ENCODE assay signal across 14 mouse cellular contexts in the genomic region with DNA sequence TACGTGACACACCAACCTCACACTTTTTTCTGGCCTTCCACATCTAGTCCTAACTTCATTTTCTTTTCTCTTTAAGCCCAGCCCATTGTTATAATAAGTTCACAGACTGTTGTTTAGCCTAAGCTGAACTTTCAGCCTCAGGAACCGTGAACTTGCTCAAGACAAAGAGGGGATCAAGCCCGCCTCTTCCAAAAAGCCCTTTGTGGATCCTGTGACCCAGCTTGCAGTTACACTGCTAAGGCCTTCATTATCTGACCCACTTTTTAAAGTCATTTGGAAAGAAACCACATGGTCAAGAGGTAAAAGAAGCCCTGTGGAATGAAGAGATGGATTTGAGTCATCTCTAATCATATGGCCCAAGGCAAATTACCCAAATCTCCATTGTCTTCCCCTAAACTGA. TPM values are rescaled to one million over a fixed set of nuclear protein-coding genes. Genes with fewer than 3 reads are reported as not detected.
DNase-seq lines count a peak whose midpoint lies in the region; ATAC-seq and TF ChIP-seq lines count a peak whose summit lies in the region.
"Had no signal": no experiment of that assay in that cellular context is flagged by ENCODE, and none has a peak within 500 bp of the region (broad histone marks: within the 10 kb centered on the region; RNA-seq: fewer than 3 reads in every experiment).

No protein-coding gene starts in this region.

- ATAC-seq in forebrain, embryonic 14.5 days, result no peak
- no peak for ATAC-seq in forebrain, embryonic 12.5 days (ENCODE audit: low FRiP score)
- no peak for ATAC-seq in lung, embryonic 14.5 days (ENCODE audit: insufficient read depth)
- no peak for ATAC-seq in hindbrain, embryonic 13.5 days (ENCODE audit: low FRiP score)
- no peak for ATAC-seq in midbrain, embryonic 14.5 days (ENCODE audit: low FRiP score, low TSS enrichment)

- no peak for DNase-seq in forebrain, embryonic 14.5 days (ENCODE audit: low spot score)
- no peak for DNase-seq in lung, embryonic 14.5 days
- DNase-seq in lung, adult 18-20 months, result no peak
- DNase-seq in midbrain, embryonic 14.5 days, result no peak
- no peak for DNase-seq in gastrocnemius, postnatal 36 days
- DNase-seq in spleen, postnatal 36 days (ENCODE audit: low spot score in 2 of 2), result no peak
- DNase-seq: adrenal gland, adult 2 months; B cell, adult 2 months; cerebellum, adult 18-20 months; kidney, postnatal 4 days; right cerebral cortex, adult 18-20 months had no signal

- no peak overlapping the region for H3K9ac ChIP-seq in forebrain, embryonic 14.5 days (ENCODE audit: low read length)
- H3K9ac ChIP-seq in forebrain, embryonic 12.5 days, result no peak overlapping the region
- no peak overlapping the region for H3K9ac ChIP-seq in lung, embryonic 14.5 days
- no peak overlapping the region for H3K9ac ChIP-seq in hindbrain, embryonic 13.5 days
- peak overlapping the region; percentile 98; the same call in 1 of the 2 replicates for H3K9ac ChIP-seq in midbrain, embryonic 14.5 days (replicated peaks; ENCODE audit: low read length)

- no peak overlapping the region for H3K27ac ChIP-seq in forebrain, embryonic 14.5 days (ENCODE audit: low read depth, low read length)
- no peak overlapping the region for H3K27ac ChIP-seq in forebrain, embryonic 12.5 days
- H3K27ac ChIP-seq in lung, embryonic 14.5 days (ENCODE audit: low read depth), result peak overlapping the region; percentile 27; the same call in 1 of the 2 replicates
- peak overlapping the region; percentile 99; the same call in 1 of the 2 replicates for H3K27ac ChIP-seq in hindbrain, embryonic 13.5 days
- peak overlapping the region; percentile 99 for H3K27ac ChIP-seq in midbrain, embryonic 14.5 days (replicated peaks; ENCODE audit: low read depth, low read length)

- H3K4me3 ChIP-seq in forebrain, embryonic 14.5 days (ENCODE audit: low read depth, low read length), result no peak overlapping the region
- H3K4me3 ChIP-seq in forebrain, embryonic 12.5 days (replicated peaks), result no peak overlapping the region
- no peak overlapping the region; the same call in 1 of the 2 replicates for H3K4me3 ChIP-seq in lung, embryonic 14.5 days (ENCODE audit: low read depth, low read length)
- no peak overlapping the region for H3K4me3 ChIP-seq in hindbrain, embryonic 13.5 days
- peak overlapping the region; percentile 69; the same call in 1 of the 2 replicates for H3K4me3 ChIP-seq in midbrain, embryonic 14.5 days (replicated peaks; ENCODE audit: low read depth, low read length)

- H3K27me3 ChIP-seq in forebrain, embryonic 14.5 days (replicated peaks; ENCODE audit: control insufficient read depth, insufficient read depth, low read length), result no peaks in the 10 kb centered on the region
- H3K27me3 ChIP-seq in forebrain, embryonic 12.5 days, result no peaks in the 10 kb centered on the region
- no peaks in the 10 kb centered on the region for H3K27me3 ChIP-seq in lung, embryonic 14.5 days (ENCODE audit: insufficient read depth, low read length)
- H3K27me3 ChIP-seq in hindbrain, embryonic 13.5 days, result no peaks in the 10 kb centered on the region
- H3K27me3 ChIP-seq in midbrain, embryonic 14.5 days (ENCODE audit: control insufficient read depth, insufficient read depth, low read length), result no peaks in the 10 kb centered on the region
- H3K27me3 ChIP-seq: stomach, embryonic 15.5 days had no signal

- intact Hi-C loops in gastrocnemius, postnatal 36 days (cut with DNase I), result no loop called here

- H3K9me3 ChIP-seq in forebrain, embryonic 14.5 days (replicated peaks; ENCODE audit: control insufficient read depth, low read length), result 0 out of 2 replicates have a peak, but pooled peaks cover 3% of the 10 kb centered on the region
- H3K9me3 ChIP-seq in forebrain, embryonic 12.5 days, result no peaks in the 10 kb centered on the region
- no peaks in the 10 kb centered on the region for H3K9me3 ChIP-seq in lung, embryonic 14.5 days (ENCODE audit: low read depth, low read length)
- H3K9me3 ChIP-seq in hindbrain, embryonic 13.5 days, result no peaks in the 10 kb centered on the region
- no peaks in the 10 kb centered on the region for H3K9me3 ChIP-seq in midbrain, embryonic 14.5 days (ENCODE audit: control insufficient read depth, low read length)
- H3K9me3 ChIP-seq: stomach, embryonic 15.5 days had no signal

- peaks cover 12% of the 10 kb centered on the region for H3K4me1 ChIP-seq in forebrain, embryonic 14.5 days (ENCODE audit: control insufficient read depth, insufficient read depth, low read length)
- H3K4me1 ChIP-seq in forebrain, embryonic 12.5 days, result peaks cover 26% of the 10 kb centered on the region
- peaks cover 8% of the 10 kb centered on the region; the same call in 1 of the 2 replicates for H3K4me1 ChIP-seq in lung, embryonic 14.5 days (ENCODE audit: insufficient read depth)
- H3K4me1 ChIP-seq in hindbrain, embryonic 13.5 days (replicated peaks), result peaks cover 25% of the 10 kb centered on the region
- H3K4me1 ChIP-seq in midbrain, embryonic 14.5 days (ENCODE audit: control insufficient read depth, insufficient read depth, low read length), result peaks cover 23% of the 10 kb centered on the region

- TF ChIP-seq CTCF in lung, embryonic 14.5 days (IDR thresholded peaks at IDR 0.05; ENCODE audit: low read depth), result no peak

- 44% methylated on average over 3 of the region's 3 CpGs for WGBS in forebrain, embryonic 14.5 days
- 42% methylated on average over 3 of the region's 3 CpGs for WGBS in forebrain, embryonic 12.5 days
- WGBS in lung, embryonic 14.5 days, result 68% methylated on average over 3 of the region's 3 CpGs
- WGBS in hindbrain, embryonic 13.5 days, result 58% methylated on average over 3 of the region's 3 CpGs
- WGBS in midbrain, embryonic 14.5 days, result 36% methylated on average over 3 of the region's 3 CpGs

- H3K4me2 ChIP-seq in forebrain, embryonic 14.5 days (ENCODE audit: low read length), result peak overlapping the region; percentile 79; the same call in 1 of the 2 replicates
- no peak overlapping the region; the same call in 1 of the 2 replicates for H3K4me2 ChIP-seq in forebrain, embryonic 12.5 days
- peak overlapping the region; percentile 92 for H3K4me2 ChIP-seq in lung, embryonic 14.5 days
- peak overlapping the region; percentile 76 for H3K4me2 ChIP-seq in hindbrain, embryonic 13.5 days
- H3K4me2 ChIP-seq in midbrain, embryonic 14.5 days (ENCODE audit: low read length), result peak overlapping the region; percentile 74

- no peaks in the 10 kb centered on the region; the same call in 1 of the 2 replicates for H3K36me3 ChIP-seq in forebrain, embryonic 14.5 days (ENCODE audit: control insufficient read depth, insufficient read depth, low read length)
- H3K36me3 ChIP-seq in forebrain, embryonic 12.5 days (replicated peaks), result no peaks in the 10 kb centered on the region; the same call in 1 of the 2 replicates
- H3K36me3 ChIP-seq in lung, embryonic 14.5 days (ENCODE audit: insufficient read depth), result peaks cover 5% of the 10 kb centered on the region; the same call in 1 of the 2 replicates
- no peaks in the 10 kb centered on the region for H3K36me3 ChIP-seq in hindbrain, embryonic 13.5 days
- no peaks in the 10 kb centered on the region for H3K36me3 ChIP-seq in midbrain, embryonic 14.5 days (ENCODE audit: control insufficient read depth, insufficient read depth, low read length)

RNA-seq across cellular contexts. Expression of a gene that starts 19.0 kb away (rescaled TPM):
- 83.1 and 91.8 TPM in 2 replicates for polyA plus RNA-seq in forebrain, embryonic 14.5 days (2014; fragmentation: Nextera tagmentation; extraction: Ambion mirVana)
- polyA plus RNA-seq in forebrain, embryonic 12.5 days (2016; fragmentation: Nextera tagmentation; extraction: Ambion mirVana), result 118 and 136 TPM in 2 replicates
- polyA plus RNA-seq in lung, embryonic 14.5 days (2014; fragmentation: Nextera tagmentation; extraction: Ambion mirVana), result 119 and 124 TPM in 2 replicates
- polyA plus RNA-seq in hindbrain, embryonic 13.5 days (2015; fragmentation: Nextera tagmentation; extraction: Ambion mirVana), result 88.0 and 88.8 TPM in 2 replicates
- polyA plus RNA-seq in midbrain, embryonic 14.5 days (2014; fragmentation: Nextera tagmentation; extraction: Ambion mirVana), result 58.7 and 80.0 TPM in 2 replicates
- 10 to 100 TPM; 16.1 to 19.4 TPM for total RNA-seq in gastrocnemius, postnatal 36 days (2021)

Comparison
In these comparisons a context has a peak if more than half of its experiments do, and no peak if none do; other contexts are left out.
1. H3K27ac ChIP-seq: peak in lung, embryonic 14.5 days (single experiment), hindbrain, embryonic 13.5 days (single experiment) and midbrain, embryonic 14.5 days (single experiment); none in forebrain, embryonic 14.5 days (single experiment) and forebrain, embryonic 12.5 days (single experiment).